Mouse (Mus musculus): ENCODE results near the gene Rnf169.

Gene Rnf169

GRCm38 (mm10) chr7:99947329-99947728 lies 32.9 kb downstream of the Rnf169 start:
- DNase-seq (ENCODE audit: low spot score in 2 of 2), result peak; percentile 14 to 59

GRCm38 (mm10) chr7:99946356-99946755 lies 33.9 kb downstream of the Rnf169 start:
- no peak for DNase-seq (ENCODE audit: low spot score in 2 of 2)

- peak; percentile 3 to 22 for DNase-seq (ENCODE audit: low spot score in 2 of 2)
Measured at GRCm38 (mm10) chr7:99945939-99946338, 34.3 kb downstream of the Rnf169 start.

DNA sequence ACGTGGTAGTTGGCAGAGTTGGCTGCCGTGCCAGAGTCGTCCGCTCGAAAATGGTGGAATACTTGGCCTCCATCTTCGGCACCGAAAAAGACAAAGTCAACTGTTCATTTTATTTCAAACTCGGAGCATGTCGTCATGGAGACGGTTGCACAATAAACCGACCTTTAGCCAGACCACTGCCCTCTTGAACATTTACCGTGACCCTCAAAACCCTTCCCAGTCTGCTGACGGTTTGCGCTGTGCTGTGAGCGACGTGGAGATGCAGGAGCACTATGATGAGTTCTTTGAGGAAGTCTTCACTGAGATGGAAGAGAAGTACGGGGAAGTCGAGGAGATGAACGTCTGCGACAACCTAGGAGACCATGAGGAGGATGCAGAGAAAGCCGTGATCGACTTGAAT lies 35.2 kb downstream of the Rnf169 start:
- peak in 1 of 2 experiments; percentile 34 for DNase-seq (ENCODE audit: low spot score in 2 of 2)

DNA sequence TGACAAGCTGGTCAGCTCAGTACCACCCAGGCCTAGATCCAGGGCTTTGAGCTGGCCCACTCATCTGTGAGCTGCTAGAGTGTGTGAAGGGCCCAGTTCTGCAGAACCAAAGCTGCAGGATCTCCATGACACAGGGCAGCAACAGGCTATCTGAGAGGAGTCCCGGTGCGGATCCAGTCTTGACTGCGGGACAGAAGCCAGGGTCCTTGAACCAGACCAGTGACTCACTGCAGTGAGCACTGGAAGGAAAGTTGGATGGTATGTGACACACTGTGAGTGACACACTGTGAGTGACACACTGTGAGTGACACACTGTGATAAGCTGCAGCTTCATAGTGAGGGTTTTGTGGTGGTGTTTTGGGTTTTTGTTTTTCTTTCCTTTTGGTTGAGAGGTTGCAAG lies 35.7 kb downstream of the Rnf169 start:
- peak in 1 of 2 experiments; percentile 28 for DNase-seq (ENCODE audit: low spot score in 2 of 2)

GRCm38 (mm10) chr7:99940669-99941068 lies 39.6 kb downstream of the Rnf169 start:
- DNase-seq (ENCODE audit: low spot score in 2 of 2), result no peak

DNA sequence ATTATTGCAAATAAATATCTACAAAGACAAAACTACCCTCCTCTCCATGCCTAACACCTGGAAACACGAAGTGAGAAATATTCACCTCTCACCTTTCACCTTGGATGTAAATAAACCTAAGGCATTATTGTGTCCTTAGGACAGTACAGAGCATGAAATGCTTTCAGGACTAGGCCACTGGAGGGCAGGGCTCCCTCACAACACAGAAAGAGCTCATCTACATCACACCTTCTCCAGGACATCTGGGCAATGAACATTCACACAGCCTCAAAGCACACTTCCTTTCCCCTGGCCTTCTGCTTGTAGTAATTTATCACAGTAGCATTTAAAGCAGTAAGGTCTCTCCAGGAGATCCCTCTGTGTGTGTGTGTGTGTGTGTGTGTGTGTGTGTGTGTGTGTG lies 44.5 kb downstream of the Rnf169 start:
- DNase-seq (ENCODE audit: low spot score in 2 of 2), result peak in 1 of 2 experiments; percentile 13

GRCm38 (mm10) chr7:99926916-99927714 lies 53.1 kb downstream of the Rnf169 start:
- no peak for DNase-seq (ENCODE audit: low spot score in 2 of 2)

GRCm38 (mm10) chr7:99920416-99920815 lies 59.8 kb downstream of the Rnf169 start:
- no peak for DNase-seq (ENCODE audit: low spot score in 2 of 2)

DNA sequence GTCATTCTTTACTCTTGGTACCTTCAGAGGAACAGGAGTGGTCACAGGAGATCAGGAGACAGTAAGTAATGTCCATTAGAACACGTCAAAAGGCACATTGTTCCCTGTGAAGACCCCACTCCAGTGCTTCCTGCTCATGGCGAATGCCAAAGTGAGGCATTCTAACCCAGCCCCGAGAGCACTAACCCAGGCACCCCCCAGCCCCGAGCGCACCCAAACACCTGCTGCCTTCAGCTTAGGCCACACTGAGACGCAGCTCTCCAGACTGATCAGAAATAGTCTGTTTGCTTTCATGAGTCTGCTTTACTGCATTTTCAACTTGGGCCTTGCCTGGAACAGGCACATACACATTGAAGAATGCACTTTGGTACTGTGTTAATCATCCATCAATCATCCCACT lies 60.3 kb downstream of the Rnf169 start:
- DNase-seq (ENCODE audit: low spot score in 2 of 2), result no peak

- no peak for DNase-seq (ENCODE audit: low spot score in 2 of 2)
Measured at GRCm38 (mm10) chr7:99919164-99919563, 61.1 kb downstream of the Rnf169 start.

- no peak for DNase-seq (ENCODE audit: low spot score in 2 of 2)
Measured at GRCm38 (mm10) chr7:99917320-99917844, 62.9 kb downstream of the Rnf169 start.

DNA sequence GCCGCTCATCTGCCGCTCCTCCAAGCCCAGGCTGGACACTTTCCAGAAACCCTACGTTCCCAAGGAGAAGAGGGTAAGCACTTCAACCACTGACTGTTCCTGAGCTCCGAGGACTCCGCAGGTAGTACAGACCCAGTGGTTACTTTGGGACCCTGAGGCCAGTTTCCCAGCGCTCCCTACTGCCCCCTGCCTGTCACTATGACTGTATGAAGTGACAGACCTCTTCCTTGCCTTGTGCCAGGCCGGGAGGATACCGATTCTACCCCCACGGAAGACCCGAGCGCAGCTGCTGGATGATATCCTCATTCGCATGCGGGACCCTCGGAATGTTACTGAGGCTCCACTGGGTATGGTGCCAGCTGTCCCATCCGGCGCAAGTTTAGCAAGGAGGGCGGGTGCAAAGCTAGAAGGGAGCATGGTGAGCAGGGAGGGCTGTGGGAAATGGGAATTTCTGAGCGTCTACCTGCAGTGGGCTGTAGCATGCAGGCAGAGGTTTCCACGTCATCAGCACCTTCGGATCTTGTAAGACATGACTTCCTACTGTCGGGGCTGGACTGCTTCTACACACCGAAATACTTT lies 63.4 kb downstream of the Rnf169 start:
- DNase-seq (ENCODE audit: low spot score in 2 of 2), result no peak

GRCm38 (mm10) chr7:99915511-99915910 lies 64.7 kb downstream of the Rnf169 start:
- DNase-seq (ENCODE audit: low spot score in 2 of 2), result no peak

DNA sequence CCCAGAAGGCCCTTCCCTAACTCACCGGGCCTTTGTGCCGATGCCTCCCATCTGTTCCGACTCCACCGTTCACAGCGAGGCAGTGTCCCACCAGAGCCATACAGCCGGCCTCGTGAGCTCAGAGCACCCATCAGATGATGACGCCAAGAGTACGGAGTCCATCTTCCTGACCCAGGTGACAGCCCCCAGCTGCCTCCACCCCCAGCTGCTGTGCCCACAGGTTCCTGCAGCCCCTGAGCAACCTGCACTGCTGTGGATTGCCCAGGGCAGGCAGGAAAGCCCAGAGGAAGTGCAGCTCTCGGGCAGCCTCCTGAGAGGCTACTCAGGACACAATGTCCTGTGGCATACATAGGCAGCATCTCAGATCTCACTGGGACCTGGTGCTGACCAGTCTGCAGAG lies 65.9 kb downstream of the Rnf169 start:
- DNase-seq (ENCODE audit: low spot score in 2 of 2), result no peak

GRCm38 (mm10) chr7:99911038-99911437 lies 69.2 kb downstream of the Rnf169 start:
- no peak for DNase-seq (ENCODE audit: low spot score in 2 of 2)

DNA sequence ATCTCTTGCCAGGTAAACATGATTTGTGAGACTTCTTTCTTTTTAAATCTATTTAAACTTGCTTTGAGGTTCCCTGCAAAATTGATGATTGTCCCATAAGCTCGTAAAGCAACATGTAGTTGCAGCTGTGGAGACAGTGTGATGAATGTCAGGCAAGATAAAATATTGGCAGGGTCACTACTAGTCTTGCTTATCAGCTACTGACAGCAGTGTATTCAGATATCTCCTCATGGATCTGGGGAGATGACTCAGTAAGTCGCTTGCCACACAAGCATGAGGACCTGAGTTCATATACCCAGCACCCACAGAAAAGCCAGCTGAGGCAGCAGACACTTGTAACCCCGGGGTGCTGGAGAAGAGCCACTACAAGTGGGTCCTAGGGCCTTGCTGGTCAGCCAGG lies 72.8 kb downstream of the Rnf169 start:
- no peak for DNase-seq (ENCODE audit: low spot score in 2 of 2)

- DNase-seq (ENCODE audit: low spot score in 2 of 2), result no peak
Measured at GRCm38 (mm10) chr7:99906346-99906745, 73.9 kb downstream of the Rnf169 start.

GRCm38 (mm10) chr7:99904421-99905005 lies 75.7 kb downstream of the Rnf169 start:
- DNase-seq (ENCODE audit: low spot score in 2 of 2), result no peak

GRCm38 (mm10) chr7:99902918-99903665 lies 77.2 kb downstream of the Rnf169 start:
- no peak for DNase-seq (ENCODE audit: low spot score in 2 of 2)

GRCm38 (mm10) chr7:99902208-99902607 lies 78.0 kb downstream of the Rnf169 start:
- DNase-seq (ENCODE audit: low spot score in 2 of 2), result no peak

GRCm38 (mm10) chr7:99896905-99897304 lies 83.3 kb downstream of the Rnf169 start:
- DNase-seq (ENCODE audit: low spot score in 2 of 2), result no peak
